Mouse (Mus musculus) liver, adult (tissue): Measurements from ENCODE around the gene Adk.

Experiments
- GATA4 ChIP-seq: IDR thresholded peaks from 2 replicates; pipeline ENCODE4 v1.6.1; 2014; ENCODE audit warnings: mild to moderate bottlenecking, low read length; ENCODE audit not compliant: insufficient replicate concordance

Adk gene

DNA sequence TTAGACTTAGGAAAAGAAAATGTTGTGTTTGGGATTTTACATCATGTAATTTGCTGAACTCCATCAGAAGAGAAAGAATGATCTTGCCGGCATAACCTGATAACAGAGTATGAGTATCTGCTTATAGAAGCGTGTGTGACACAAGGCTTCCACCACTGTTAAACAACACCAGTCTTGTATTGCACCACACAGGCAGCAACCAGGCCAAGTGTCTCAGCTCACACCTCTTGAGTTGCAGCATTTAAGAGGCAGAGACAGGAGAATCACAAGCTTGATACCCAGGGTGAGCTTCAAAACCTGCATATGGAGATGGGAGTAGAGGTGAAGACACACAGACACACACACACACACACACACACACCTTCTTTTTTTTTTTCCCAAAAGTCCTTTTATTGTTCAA lies 184.7 kb downstream of the Adk start:
- no peak for TF ChIP-seq GATA4

DNA sequence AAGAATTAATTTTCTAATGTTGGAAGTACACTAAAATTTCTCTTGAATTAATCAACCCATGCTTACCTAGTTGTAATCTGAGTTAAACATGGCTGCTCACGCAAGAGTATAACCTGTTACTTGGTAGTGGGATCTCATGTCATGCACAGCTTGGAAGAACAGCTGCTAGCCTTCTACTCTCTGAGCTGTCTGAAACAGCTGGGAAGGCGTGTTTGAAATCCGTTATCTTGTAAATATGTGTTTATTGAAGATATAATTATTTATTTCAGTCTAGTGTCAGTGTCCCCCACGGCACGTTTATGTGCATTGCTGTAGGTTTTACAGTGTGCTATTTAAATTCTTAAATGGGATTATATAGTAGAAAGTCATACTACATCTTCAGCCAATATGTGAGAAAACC lies 188.7 kb downstream of the Adk start:
- no peak for TF ChIP-seq GATA4

DNA sequence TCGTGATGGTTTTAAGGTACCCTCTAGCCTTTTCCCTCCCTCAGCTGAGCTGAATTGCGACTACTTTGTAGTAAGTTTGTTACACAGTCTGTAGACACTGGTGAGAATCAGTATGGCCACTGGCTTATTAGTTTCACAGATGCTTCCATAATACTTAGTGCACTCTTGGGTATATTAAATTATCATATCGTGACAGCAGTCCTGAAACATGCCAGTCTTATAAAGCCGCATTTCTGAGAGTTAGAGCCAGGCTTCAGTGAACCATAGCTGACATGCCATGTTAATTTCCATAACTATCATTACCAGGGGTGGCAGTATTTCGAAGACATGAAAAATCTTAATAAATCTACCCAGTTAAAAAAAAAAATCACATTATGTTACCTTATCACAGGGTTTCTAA lies 199.0 kb downstream of the Adk start:
- TF ChIP-seq GATA4: no peak

DNA sequence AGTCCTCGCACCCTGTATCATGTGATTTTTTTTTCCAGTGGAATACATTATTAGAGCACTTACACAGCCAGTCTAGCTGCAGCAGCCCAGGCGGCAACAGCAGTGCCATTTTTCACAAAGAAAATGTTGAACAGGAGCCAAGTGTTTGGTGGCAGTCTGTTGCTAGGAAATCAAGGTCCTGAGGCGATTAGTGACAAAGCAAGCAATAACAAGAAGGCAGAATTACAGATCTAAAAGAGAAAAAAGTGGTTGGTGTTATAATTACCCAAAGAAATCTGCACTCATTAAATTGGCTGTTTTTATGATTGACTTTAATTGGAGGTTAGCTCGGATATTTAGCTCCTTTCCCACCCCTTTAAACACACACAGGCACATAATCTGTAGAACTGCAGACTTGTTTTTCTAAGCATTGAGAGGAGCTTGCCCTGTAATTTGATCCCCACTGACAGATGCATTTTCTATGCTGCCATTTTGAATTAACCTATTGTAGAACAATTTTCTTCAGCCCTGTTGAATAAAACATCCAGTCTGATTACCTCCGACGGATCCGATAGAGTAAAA lies 200.0 kb downstream of the Adk start:
- TF ChIP-seq GATA4: no peak

DNA sequence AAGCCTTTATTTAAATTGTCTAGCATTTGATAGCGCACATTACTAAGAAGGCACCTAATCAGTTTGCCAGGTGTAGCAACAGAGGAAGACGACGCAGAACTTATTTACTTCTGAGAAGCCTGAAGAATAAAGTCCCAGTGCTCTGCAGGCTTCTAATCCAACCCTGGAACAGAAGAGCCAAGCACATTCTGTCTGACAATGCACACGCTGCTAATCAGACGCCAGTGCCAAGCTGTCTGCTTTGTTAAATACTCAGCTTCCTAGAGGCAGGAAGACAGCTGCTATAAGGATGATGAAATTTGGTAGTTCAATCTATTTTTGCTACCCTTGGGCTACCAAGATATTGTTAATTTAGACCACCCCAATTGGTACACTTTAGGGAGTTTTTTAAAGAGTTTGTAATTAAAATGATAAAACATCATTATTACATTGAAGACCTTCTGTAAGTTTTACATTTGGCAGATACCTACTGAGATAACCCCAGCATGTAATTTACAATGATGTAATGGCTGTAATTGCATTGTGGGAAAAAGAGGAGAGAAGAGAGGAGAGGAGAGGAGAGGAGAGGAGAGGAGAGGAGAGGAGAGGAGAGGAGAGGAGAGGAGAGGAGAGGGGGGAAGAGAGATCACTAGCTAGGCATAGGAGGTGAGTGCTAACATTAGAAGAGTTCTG lies 201.1 kb downstream of the Adk start:
- no peak for TF ChIP-seq GATA4

DNA sequence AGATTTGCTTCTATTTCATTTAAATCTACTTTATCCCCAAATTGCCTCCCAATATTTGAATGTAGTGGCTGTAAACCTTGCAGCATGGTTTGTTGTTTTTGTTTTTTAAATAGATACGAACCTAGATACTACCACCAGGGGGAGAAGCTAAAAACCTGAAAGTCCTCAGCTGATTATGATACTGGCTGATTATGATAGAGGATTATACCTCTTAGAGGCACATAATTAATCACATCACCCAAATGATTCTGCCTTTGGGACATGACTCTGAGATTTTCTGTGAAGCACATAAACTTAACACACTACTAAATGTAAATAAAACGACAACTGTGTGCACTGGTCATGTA lies 201.6 kb downstream of the Adk start:
- TF ChIP-seq GATA4: no peak

DNA sequence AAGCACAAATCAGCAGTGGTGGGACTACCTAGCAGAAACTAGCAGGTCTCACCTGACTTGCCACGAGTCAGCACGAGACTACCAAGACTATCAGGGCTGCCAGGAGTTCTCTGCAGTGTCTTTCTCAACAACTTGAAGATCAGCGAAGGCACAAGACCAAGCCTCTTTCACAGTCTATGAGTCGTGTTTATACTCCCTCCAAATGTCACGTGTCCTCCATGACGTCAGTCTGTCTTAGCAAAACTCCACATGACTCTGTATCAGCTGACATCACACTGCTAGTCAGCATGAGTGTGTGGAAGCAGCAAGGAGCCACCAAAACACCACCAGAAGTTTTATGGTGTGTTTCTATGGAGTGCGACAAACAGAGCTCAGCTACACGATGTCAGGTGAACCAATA lies 215.9 kb downstream of the Adk start:
- TF ChIP-seq GATA4: no peak

DNA sequence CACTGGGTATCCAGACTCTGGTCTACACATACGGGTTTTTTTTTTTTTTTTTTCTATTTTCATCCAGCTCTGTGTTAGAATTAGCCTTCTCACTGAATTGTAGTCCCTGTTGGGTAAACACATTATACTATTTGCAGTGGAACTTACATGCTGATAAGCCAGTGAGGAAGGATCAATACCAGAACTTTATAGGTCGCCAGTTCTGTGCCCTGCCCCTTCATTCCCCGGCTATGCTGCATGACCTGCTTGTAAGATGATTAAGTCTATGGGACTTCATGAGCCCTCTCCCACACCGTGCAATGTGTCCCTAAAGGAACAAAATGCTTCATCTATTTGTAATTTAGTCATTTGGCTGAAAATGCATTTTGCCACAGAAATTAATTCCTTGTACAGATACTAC lies 219.1 kb downstream of the Adk start:
- no peak for TF ChIP-seq GATA4

DNA sequence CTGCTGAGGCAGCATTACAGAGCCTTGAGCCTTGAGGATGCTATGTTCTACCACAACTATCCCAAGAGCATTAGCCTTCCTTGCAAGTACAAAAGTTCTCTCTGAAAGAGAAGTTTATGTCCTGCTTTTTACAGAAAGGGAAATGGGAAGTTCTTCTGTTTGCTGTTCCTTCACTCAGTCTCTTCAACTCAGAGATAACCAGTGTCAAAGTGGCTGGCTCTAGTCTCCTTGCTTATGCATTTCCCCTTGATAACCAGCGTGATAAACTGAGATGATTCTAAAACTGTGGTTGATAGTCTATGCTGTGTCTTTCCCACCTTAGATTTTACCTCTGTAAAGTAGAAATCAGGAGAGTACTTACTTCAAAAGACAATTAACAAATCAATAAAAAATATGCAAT lies 223.4 kb downstream of the Adk start:
- TF ChIP-seq GATA4: no peak

DNA sequence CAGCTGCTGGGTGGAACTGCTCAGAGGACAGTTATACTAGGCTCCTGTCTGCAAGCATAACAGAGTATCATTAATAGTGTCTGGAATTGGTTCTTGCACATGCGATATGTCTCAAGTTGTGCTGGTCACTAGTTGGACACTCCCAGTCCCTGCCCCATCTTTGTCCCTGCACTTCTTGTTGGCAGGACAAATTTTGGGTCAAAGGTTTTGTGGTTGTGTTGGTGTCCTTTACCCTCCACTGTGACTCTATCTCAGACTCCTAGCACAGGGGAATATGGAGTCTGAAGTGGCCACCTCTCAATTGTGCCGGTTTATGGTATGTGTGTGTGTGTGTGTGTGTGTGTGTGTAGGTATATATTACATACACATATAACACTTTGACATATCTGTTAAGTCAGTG lies 225.9 kb downstream of the Adk start:
- no peak for TF ChIP-seq GATA4

DNA sequence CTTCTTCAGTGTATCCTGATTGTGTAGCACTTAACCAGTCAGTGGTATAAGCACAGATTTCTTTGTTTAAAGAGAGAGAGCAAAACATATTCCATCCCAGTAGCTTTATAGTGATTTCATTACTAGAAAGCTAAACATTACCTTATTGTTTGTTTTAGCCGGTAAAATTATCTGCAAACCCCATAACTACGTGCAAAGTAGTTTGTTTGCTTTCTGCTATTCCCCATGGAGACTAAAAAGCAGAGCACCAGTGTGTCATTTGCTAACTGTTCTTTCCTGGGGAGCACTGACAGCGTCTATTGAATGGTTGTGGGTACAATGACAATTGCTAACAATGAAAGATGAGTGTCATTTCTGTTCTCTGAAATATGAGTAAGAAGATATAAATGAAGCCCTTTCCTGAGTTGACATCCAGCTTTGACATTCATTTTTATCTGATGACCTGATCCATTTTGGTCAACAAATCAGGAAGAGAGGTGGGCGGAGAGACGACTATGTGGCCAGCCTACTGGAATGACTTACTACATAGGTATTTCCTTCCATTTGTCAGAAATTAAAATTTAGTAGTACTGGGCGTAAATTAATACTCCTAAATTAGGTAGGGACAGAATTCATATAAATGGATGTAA lies 226.6 kb downstream of the Adk start:
- TF ChIP-seq GATA4: no peak

DNA sequence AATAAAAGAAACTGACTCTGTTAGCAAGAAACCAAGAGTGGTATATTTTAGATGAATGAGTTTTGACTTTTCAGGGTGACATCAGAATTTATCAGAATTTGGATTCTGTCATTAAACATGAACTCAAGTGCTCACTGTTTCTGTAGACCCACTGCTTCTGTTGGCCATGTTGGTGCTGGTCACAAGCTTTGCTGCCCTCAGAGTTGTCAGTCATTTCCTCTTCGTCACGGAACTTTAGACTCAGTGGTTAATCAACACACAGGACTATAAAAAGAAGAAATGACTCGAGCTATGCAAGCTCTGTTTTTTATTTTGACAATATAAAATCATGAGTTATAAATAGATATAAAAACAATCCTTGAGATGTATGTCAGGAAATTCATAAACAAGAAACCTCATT lies 228.1 kb downstream of the Adk start:
- TF ChIP-seq GATA4: no peak

DNA sequence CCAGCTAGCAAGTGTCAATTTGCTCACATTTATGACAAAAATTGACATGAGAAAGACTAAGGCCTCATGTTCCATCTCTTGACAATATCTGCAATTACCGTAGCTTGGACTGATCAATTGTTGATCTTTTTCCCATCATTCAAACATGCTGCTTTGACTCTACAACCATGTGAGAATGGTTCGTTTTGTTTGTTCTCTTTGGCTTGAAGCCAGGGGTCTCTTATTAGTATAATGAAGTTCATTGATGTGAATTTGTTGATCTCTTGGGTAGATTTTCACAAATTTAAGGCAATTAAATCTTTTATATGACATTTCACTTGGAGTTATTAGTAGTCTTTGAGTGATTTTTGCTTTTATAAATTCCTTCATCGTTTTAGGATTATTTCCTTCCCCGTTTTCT lies 229.1 kb downstream of the Adk start:
- no peak for TF ChIP-seq GATA4

DNA sequence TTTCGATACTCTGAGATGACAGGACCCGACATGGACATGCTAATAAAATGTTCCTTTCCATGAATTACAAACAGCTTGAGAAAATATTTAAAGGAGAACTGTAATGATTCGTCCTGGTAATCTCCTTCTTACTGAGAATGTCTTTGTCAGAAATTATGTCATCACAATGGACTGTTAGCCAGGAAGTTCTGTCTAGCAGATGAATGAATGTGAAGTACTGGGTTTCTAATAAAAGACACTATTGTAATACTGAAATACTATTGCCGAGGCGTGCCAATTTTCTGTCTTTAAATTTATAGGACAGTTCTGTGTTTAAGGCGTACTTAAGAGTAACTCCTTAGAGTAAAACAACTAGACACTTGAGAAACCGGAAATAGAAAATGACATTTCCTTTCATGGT lies 231.7 kb downstream of the Adk start:
- TF ChIP-seq GATA4: no peak

DNA sequence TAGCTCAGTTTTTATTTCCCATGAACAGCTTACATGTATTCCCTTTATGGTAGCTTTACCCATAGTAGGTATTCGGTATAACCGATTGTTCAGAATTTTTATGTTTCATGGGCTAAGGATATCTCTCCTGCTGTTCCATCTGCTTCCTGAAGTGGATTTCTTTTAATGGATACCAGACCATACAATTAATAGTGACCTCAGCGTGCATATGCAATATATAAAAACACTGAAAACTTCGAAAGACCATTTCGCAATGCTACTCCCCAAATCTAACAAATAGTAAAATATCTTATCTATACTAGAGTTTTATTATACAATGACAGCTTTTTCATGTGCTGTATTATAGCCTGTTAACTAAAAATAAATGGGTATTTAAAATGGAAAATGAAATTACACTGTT lies 232.5 kb downstream of the Adk start:
- no peak for TF ChIP-seq GATA4

DNA sequence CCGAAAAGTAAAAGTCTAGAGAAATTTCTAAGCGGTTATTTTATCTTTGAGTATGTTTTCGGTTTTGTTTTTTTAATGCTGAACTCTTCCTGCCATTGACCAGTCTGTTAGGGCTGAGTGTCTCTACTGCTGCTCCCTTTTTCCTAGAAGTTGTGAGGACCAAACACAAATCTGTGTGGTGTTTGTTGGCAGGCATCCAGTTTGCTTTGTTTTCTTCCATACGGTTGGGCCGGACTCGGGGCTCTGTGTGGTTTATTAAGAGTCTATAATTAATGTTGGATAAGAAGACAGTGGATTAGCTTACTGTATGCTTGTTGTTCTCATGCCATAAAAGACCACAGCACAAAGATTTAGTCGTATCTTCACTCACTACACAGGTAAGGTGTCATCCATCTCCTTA lies 233.9 kb downstream of the Adk start:
- TF ChIP-seq GATA4: no peak

DNA sequence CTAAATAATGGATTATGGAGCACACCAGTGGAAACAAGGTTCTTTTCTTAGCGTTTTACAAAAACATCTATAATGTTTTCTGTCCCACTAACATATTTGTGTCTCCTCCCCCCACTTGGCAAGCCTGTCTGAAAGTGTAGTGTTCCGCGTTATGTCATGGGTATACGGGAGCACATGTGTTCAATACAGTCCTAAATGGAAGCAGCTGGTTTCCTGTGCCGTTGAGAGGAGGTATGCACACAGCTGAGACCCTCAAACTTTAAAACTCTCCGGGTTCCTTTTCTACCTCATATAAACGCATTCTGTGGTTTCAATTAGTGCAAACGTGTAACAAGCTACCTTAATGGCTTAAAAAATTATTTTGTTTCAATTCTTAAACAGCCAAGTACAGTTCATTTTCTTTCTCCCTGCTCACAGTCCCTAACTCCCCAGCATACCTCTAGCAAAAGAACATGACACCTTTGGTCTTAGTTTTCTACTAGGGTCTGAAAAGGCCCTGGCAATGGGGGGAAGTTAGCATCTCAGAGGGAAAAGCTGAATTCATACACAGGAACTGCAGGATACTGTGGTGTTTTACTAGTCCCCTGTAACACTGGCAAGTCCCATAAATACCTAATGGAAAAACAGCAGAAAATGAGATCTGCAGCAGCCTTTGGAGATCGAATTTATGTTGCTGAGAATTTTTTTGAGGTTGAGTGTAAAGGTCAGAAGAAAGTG lies 235.5 kb downstream of the Adk start:
- TF ChIP-seq GATA4: no peak

DNA sequence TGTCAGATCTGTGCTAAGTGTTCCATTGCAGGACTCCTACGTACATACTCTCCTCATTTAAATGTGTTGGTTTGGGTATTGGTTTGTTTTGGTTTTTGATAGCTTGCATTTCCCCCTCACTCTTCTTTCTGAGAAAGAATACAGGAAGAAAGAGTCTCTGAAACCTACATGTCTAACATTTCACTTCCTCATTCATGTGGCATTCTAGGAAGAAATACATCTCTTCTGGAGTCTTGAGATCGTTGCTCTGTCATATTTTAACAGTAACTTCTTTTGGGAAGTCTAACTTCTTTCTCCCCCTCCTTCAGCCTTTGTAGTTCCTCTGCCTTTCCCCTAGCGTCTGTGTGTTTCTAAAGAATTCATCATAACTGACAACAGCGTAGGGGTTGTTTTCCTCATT lies 247.4 kb downstream of the Adk start:
- no peak for TF ChIP-seq GATA4
